Mouse (Mus musculus): ENCODE measurements around the gene Atp6v1g1. TPM values are rescaled to one million over a fixed set of nuclear protein-coding genes. Genes with fewer than 3 reads are reported as not detected.

Atp6v1g1 gene
- polyA plus RNA-seq, 1 experiment from 2014 or later = 544 TPM

GRCm38 (mm10) chr4:63508232-63508631 lies 36.3 kb upstream of the Atp6v1g1 start:
- 13% methylated on average over 4 of the region's 4 CpGs for WGBS
- ATAC-seq = peak; percentile 72; the same call in 1 of the 2 replicates
- Histone ChIP-seq H3K27ac (ENCODE audit: low read depth, low read length) (no peak overlapping the region), H3K9me3 (replicated peaks; ENCODE audit: control insufficient read depth, low read length) (no peaks in the 10 kb centered on the region), H3K4me2 (ENCODE audit: low read length) (no peak overlapping the region), H3K4me1 (ENCODE audit: control insufficient read depth, insufficient read depth, low read length) (no peaks in the 10 kb centered on the region), H3K27me3 (replicated peaks; ENCODE audit: control insufficient read depth, insufficient read depth, low read length) (no peaks in the 10 kb centered on the region), H3K4me3 (ENCODE audit: low read depth, low read length) (no peak overlapping the region), H3K36me3 (ENCODE audit: control insufficient read depth, insufficient read depth, low read length) (no peaks in the 10 kb centered on the region), H3K9ac (ENCODE audit: low read length) (no peak overlapping the region)
- peak; percentile 65 for DNase-seq (ENCODE audit: low spot score)

GRCm38 (mm10) chr4:63512921-63513320 lies 31.7 kb upstream of the Atp6v1g1 start:
- Histone ChIP-seq H3K27ac (ENCODE audit: low read depth, low read length) (no peak overlapping the region), H3K9ac (ENCODE audit: low read length) (no peak overlapping the region), H3K4me3 (ENCODE audit: low read depth, low read length) (no peak overlapping the region), H3K4me2 (ENCODE audit: low read length) (no peak overlapping the region), H3K9me3 (replicated peaks; ENCODE audit: control insufficient read depth, low read length) (no peaks in the 10 kb centered on the region), H3K27me3 (replicated peaks; ENCODE audit: control insufficient read depth, insufficient read depth, low read length) (no peaks in the 10 kb centered on the region), H3K4me1 (ENCODE audit: control insufficient read depth, insufficient read depth, low read length) (no peaks in the 10 kb centered on the region), H3K36me3 (ENCODE audit: control insufficient read depth, insufficient read depth, low read length) (no peaks in the 10 kb centered on the region)
- 89% methylated on average over 2 of the region's 2 CpGs for WGBS
- DNase-seq (ENCODE audit: low spot score) (no peak), ATAC-seq (no peak)

- no peaks in the 10 kb centered on the region for H3K27me3 ChIP-seq (replicated peaks; ENCODE audit: control insufficient read depth, insufficient read depth, low read length)
- 78% methylated on average over 4 of the region's 4 CpGs for WGBS
- no peak for ATAC-seq
Observed at GRCm38 (mm10) chr4:63514454-63514984, 30.1 kb upstream of the Atp6v1g1 start.

GRCm38 (mm10) chr4:63515021-63515420 lies 29.6 kb upstream of the Atp6v1g1 start:
- Histone ChIP-seq H3K4me1 (ENCODE audit: control insufficient read depth, insufficient read depth, low read length) (no peaks in the 10 kb centered on the region), H3K9me3 (replicated peaks; ENCODE audit: control insufficient read depth, low read length) (no peaks in the 10 kb centered on the region), H3K4me2 (ENCODE audit: low read length) (no peak overlapping the region), H3K27ac (ENCODE audit: low read depth, low read length) (no peak overlapping the region), H3K36me3 (ENCODE audit: control insufficient read depth, insufficient read depth, low read length) (no peaks in the 10 kb centered on the region), H3K27me3 (replicated peaks; ENCODE audit: control insufficient read depth, insufficient read depth, low read length) (no peaks in the 10 kb centered on the region), H3K9ac (ENCODE audit: low read length) (no peak overlapping the region), H3K4me3 (ENCODE audit: low read depth, low read length) (no peak overlapping the region)
- ATAC-seq (no peak), DNase-seq (ENCODE audit: low spot score) (no peak)
- WGBS = 81% methylated on average over 5 of the region's 5 CpGs

More at GRCm38 (mm10) chr4:63514454-63514984, 30.1 kb upstream of the Atp6v1g1 start:
- Histone ChIP-seq H3K9ac (ENCODE audit: low read length) (no peak overlapping the region), H3K4me1 (ENCODE audit: control insufficient read depth, insufficient read depth, low read length) (no peaks in the 10 kb centered on the region), H3K27ac (ENCODE audit: low read depth, low read length) (no peak overlapping the region), H3K36me3 (ENCODE audit: control insufficient read depth, insufficient read depth, low read length) (no peaks in the 10 kb centered on the region), H3K4me2 (ENCODE audit: low read length) (no peak overlapping the region), H3K9me3 (replicated peaks; ENCODE audit: control insufficient read depth, low read length) (no peaks in the 10 kb centered on the region), H3K4me3 (ENCODE audit: low read depth, low read length) (no peak overlapping the region)
- DNase-seq (ENCODE audit: low spot score) = no peak

GRCm38 (mm10) chr4:63521813-63522419 lies 22.7 kb upstream of the Atp6v1g1 start:
- no peak overlapping the region for H3K9ac ChIP-seq (ENCODE audit: low read length)
- H3K4me2 ChIP-seq (ENCODE audit: low read length) = no peak overlapping the region
- H3K36me3 ChIP-seq (ENCODE audit: control insufficient read depth, insufficient read depth, low read length) = no peaks in the 10 kb centered on the region
- WGBS = 86% methylated on average over 2 of the region's 2 CpGs
- no peaks in the 10 kb centered on the region for H3K27me3 ChIP-seq (replicated peaks; ENCODE audit: control insufficient read depth, insufficient read depth, low read length)
- no peaks in the 10 kb centered on the region for H3K9me3 ChIP-seq (replicated peaks; ENCODE audit: control insufficient read depth, low read length)
- H3K4me3 ChIP-seq (ENCODE audit: low read depth, low read length) = no peak overlapping the region
- no peak for DNase-seq (ENCODE audit: low spot score)
- H3K27ac ChIP-seq (ENCODE audit: low read depth, low read length) = no peak overlapping the region
- ATAC-seq = no peak
- no peaks in the 10 kb centered on the region for H3K4me1 ChIP-seq (ENCODE audit: control insufficient read depth, insufficient read depth, low read length)

- H3K27me3 ChIP-seq (replicated peaks; ENCODE audit: control insufficient read depth, insufficient read depth, low read length) = no peaks in the 10 kb centered on the region
- H3K9me3 ChIP-seq (replicated peaks; ENCODE audit: control insufficient read depth, low read length) = no peaks in the 10 kb centered on the region
- ATAC-seq = no peak
- no peaks in the 10 kb centered on the region for H3K4me1 ChIP-seq (ENCODE audit: control insufficient read depth, insufficient read depth, low read length)
- H3K4me3 ChIP-seq (ENCODE audit: low read depth, low read length) = no peak overlapping the region
- no peak overlapping the region for H3K9ac ChIP-seq (ENCODE audit: low read length)
- 74% methylated on average over 8 of the region's 8 CpGs for WGBS
- H3K27ac ChIP-seq (ENCODE audit: low read depth, low read length) = no peak overlapping the region
- no peaks in the 10 kb centered on the region for H3K36me3 ChIP-seq (ENCODE audit: control insufficient read depth, insufficient read depth, low read length)
- no peak for DNase-seq (ENCODE audit: low spot score)
- no peak overlapping the region for H3K4me2 ChIP-seq (ENCODE audit: low read length)
Observed at GRCm38 (mm10) chr4:63525514-63525913, 19.1 kb upstream of the Atp6v1g1 start.

GRCm38 (mm10) chr4:63528946-63529345 lies 15.6 kb upstream of the Atp6v1g1 start:
- H3K9ac ChIP-seq (ENCODE audit: low read length) = no peak overlapping the region
- peak; percentile 93 for ATAC-seq

GRCm38 (mm10) chr4:63530409-63530808 lies 14.2 kb upstream of the Atp6v1g1 start:
- no peak for DNase-seq (ENCODE audit: low spot score)
- Histone ChIP-seq H3K4me3 (ENCODE audit: low read depth, low read length) (no peak overlapping the region), H3K4me1 (ENCODE audit: control insufficient read depth, insufficient read depth, low read length) (no peaks in the 10 kb centered on the region), H3K4me2 (ENCODE audit: low read length) (no peak overlapping the region), H3K36me3 (ENCODE audit: control insufficient read depth, insufficient read depth, low read length) (no peaks in the 10 kb centered on the region), H3K9ac (ENCODE audit: low read length) (no peak overlapping the region), H3K27me3 (replicated peaks; ENCODE audit: control insufficient read depth, insufficient read depth, low read length) (no peaks in the 10 kb centered on the region), H3K27ac (ENCODE audit: low read depth, low read length) (no peak overlapping the region), H3K9me3 (replicated peaks; ENCODE audit: control insufficient read depth, low read length) (no peaks in the 10 kb centered on the region)
- no peak for ATAC-seq
- 85% methylated on average over 7 of the region's 7 CpGs for WGBS

More at GRCm38 (mm10) chr4:63528946-63529345, 15.6 kb upstream of the Atp6v1g1 start:
- 54% methylated on average over 6 of the region's 6 CpGs for WGBS
- peak; percentile 85 for DNase-seq (ENCODE audit: low spot score)
- peak overlapping the region; percentile 50; the same call in 1 of the 2 replicates for H3K27ac ChIP-seq (ENCODE audit: low read depth, low read length)
- H3K4me3 ChIP-seq (ENCODE audit: low read depth, low read length) = no peak overlapping the region
- H3K36me3 ChIP-seq (ENCODE audit: control insufficient read depth, insufficient read depth, low read length) = no peaks in the 10 kb centered on the region
- H3K27me3 ChIP-seq (replicated peaks; ENCODE audit: control insufficient read depth, insufficient read depth, low read length) = no peaks in the 10 kb centered on the region
- H3K4me2 ChIP-seq (ENCODE audit: low read length) = no peak overlapping the region
- no peaks in the 10 kb centered on the region for H3K4me1 ChIP-seq (ENCODE audit: control insufficient read depth, insufficient read depth, low read length)
- no peaks in the 10 kb centered on the region for H3K9me3 ChIP-seq (replicated peaks; ENCODE audit: control insufficient read depth, low read length)

GRCm38 (mm10) chr4:63537602-63538001 lies 7.0 kb upstream of the Atp6v1g1 start:
- no peaks in the 10 kb centered on the region for H3K27me3 ChIP-seq (replicated peaks; ENCODE audit: control insufficient read depth, insufficient read depth, low read length)
- no peaks in the 10 kb centered on the region for H3K9me3 ChIP-seq (replicated peaks; ENCODE audit: control insufficient read depth, low read length)
- peak; percentile 33 for DNase-seq (ENCODE audit: low spot score)
- no peak overlapping the region for H3K27ac ChIP-seq (ENCODE audit: low read depth, low read length)
- ATAC-seq = no peak
- H3K4me1 ChIP-seq (ENCODE audit: control insufficient read depth, insufficient read depth, low read length) = no peaks in the 10 kb centered on the region
- WGBS = 79% methylated on average over 4 of the region's 4 CpGs
- no peak overlapping the region for H3K4me2 ChIP-seq (ENCODE audit: low read length)
- H3K4me3 ChIP-seq (ENCODE audit: low read depth, low read length) = no peak overlapping the region
- H3K9ac ChIP-seq (ENCODE audit: low read length) = no peak overlapping the region
- no peaks in the 10 kb centered on the region for H3K36me3 ChIP-seq (ENCODE audit: control insufficient read depth, insufficient read depth, low read length)

Measured in forebrain, embryonic 14.5 days (tissue).